Mouse (Mus musculus) brain, adult 10 weeks (tissue): ENCODE measurements around the gene Tmem132c. TPM values are rescaled to one million over a fixed set of nuclear protein-coding genes. Genes with fewer than 3 reads are reported as not detected.

Experiments used
- polyA plus RNA-seq: library from polyadenylated mRNA; stranded (reverse); fragments of 350-450 nt; fragmentation: Illumina TruSeq; extraction: RNeasy Lipid Tissue Mini Kit (QIAGEN cat#74804); gene quantifications from one replicate; pipeline ENCODE4 v1.2.3, GENCODE M21; 2015; ENCODE audit warnings: low read depth, low replicate concordance

Tmem132c gene
- polyA plus RNA-seq: 4.3 TPM

DNA sequence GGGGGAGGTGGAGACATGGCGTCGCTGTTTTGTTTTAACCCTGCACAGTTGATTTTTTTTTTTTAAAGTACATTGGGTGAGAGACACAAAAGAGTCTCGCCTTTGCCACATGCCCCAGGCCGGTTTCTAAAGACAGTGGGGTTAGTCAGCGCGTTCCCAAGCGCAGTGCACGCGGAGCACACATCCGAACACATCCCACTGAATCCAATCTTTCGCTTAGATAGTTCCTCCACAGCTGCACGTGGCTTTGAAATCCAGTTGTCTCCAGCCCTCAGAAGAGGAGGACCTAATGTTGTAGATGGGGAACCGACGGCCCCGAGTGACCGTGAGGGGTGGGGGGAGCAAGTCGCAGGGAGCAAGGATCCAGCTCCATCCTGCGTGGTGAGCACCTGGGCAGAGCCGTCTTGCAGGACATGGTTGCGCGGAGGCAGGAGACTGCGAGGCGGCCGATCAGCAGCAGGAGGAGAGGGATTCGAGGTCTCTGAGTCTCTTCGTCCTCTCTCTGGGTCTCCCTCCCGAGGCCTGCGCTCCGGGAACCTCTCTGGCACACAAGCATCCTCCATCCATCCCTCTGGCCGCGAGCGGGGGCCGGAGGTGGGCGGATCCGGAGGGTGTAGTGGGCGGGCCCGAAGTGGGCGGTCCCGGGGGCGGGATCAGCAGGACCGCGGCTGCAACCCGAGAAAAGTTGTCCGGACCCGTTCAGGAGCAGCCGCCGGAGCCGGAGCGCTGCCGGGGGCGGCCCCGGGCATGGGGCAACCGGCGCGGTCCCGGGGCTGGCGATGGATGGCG lies at the start of gene Tmem132c:
Gene Tmem132c, plus strand, starts transcription at position 673 of the 789 bp plus-strand sequence.

